Mouse (Mus musculus) cerebellum, adult (tissue): ENCODE measurements around the gene Fcgr4.
"Not testable (repeated sequence)": the region's sequence is repeated elsewhere in the genome, so short reads cannot be mapped to it uniquely, and the experiment has no call there.

Source experiments
- ATAC-seq: cut with Nextera tagmentation; 2 replicates; pipeline ENCODE4 v1.9.2; 2017; ENCODE audit warnings: mild to moderate bottlenecking, moderate library complexity, mixed read lengths; ENCODE audit not compliant: insufficient number of reproducible peaks, low FRiP score, low TSS enrichment

Fcgr4 gene

DNA sequence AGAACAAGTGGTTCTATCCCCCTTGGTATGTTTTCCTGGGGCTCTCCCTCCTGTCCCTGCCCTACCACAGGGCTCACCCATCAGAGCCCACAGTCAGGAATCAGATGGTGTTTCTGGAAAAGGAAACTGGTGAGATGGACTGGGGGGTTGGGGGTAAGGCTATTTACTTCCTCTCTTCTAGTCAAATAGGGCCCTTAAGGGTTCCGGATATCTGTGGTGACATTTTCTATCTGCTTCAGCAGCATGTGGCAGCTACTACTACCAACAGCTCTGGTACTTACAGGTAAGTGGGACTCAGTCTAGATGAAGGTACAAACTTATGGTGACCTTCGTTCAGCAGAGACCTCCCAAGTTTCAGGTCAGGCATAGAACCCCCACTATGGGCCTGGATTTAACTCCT is at the start of gene Fcgr4:
Gene Fcgr4 (plus strand): TSS at position 184 of the 400 bp plus-strand sequence.
- ATAC-seq, result no peak

DNA sequence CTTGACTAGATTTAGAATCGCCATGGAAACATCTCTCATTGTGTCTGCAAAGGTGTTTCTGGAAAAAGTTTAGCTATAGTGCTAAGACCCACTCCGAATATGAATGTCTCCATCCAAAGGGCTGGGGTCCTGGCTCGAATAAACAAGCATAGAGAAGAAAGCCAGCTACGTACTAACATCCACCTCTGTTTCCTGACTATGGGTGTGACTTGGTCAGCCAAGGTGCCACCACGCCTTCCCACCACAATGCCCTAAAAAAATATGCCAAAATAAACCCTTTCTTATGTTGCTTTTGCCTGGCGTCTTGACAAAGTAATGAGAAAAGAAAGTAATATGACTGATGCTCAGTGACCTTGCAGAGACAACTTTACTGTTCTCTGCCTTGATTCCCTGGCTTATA is 46.2 kb upstream of the Fcgr4 start:
- ATAC-seq, result no peak

DNA sequence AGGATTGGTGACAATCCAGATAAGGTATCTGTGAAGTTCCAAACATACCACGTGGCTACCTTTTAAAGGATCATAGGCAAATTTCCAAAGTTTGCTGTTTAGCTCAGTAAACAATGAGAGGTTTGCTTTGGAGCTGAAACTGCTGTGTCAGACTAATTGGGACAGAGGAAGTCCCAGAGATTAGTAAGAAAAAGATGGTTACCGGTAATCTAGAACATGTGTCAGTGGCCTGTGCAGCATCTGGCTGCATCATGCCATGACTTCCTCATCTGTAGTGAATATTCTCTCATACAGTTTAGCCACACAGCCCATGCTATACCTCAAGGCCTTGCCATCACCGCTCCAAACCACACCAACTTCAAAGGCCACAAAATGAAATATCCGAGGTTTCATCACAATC is 45.8 kb upstream of the Fcgr4 start:
- no peak for ATAC-seq

DNA sequence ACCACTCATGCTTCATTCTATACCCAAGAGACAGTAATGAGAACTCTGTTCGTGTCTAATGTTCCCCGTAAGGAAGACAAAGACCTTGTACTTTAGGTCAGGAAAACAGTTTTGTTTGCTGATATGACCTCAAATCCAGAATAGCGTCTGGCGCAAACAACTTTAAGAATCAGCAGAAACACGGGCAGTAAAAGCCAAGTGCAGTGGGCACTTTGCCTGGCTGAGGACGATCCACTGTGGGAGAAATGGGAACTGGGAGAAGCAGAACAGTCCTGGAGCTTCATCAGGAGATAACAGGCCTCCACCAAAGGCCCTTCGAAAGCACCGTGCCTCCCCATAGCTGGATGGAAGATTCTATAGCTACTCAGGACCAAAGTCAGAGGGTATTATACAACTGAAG is 44.5 kb upstream of the Fcgr4 start:
- no peak for ATAC-seq

DNA sequence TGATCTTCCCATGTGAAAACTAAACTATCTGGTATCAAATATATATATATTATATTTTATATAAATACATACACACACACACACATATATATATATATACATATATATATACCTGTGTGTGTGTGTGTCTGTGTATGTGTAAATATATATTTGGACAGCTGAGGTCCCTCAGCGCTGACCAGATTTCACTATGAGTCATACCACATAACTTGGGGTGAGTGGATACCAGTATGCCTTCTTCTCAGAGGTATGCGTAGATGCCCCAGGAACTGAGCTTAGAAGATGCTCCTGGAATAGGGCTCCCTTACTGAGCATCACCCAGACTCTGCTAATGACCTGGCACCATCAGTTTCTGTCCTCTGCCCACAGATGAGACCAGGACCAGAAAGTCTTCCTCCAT is 44.0 kb upstream of the Fcgr4 start:
- ATAC-seq, result no peak

DNA sequence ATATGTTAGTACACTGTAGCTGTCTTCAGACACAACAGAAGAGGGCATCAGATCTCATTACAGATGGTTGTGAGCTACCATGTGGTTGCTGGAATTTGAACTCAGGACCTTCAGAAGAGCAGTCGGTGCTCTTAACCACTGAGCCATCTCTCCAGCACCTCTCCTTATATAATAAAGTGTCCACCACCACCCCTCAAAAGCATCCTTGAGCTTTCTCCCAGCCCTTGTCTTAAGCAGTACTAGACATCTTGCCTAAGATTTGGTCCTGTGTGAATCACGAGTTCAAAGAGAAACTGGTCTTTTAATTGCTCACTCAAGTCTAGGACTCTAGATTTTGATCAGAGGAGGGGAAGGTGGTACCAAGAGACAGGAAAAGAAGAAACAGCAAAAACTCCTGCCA is 43.4 kb upstream of the Fcgr4 start:
- ATAC-seq, result not testable (repeated sequence)

DNA sequence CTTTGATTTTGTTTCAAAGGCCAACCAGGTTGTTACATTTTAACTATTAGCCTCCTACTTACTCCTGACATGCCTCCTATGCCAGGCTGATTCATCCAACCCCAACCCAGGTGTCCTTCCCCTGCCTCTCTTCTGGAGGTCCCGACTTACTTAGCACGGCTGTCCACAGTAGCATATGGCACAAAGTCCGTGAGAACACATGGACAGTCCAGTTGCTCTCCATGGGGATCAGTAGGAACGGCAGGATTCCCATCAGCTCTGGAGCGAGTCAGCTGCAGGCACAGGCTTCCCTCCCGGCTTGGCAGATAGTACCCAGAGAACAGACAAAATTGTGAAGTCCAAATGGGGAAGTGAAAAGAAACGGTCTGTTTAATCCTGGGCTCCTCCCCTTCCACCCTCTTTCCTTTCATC is 43.0 kb upstream of the Fcgr4 start:
- peak; percentile 52; the same call in 1 of the 2 replicates for ATAC-seq

DNA sequence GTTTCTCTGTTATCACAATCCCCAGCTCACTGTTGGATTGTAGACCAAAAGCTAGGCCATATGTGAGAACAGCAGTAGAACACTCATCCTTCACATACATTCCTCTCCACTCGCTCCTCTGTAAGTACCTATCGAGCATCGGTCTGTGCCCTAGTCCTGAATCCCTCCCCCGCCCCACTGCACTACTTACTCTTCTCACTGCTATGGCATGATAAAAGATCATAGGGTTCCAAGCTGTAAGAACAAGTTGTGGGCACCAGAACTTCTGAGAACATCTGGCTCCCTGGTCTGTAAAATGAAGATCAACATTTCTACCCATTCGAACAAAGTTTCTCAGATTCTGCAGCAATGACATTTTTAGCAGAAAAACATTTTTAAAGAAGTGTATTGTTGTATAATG is 42.3 kb upstream of the Fcgr4 start, which contains the start of gene Fcgr2b:
Gene Fcgr2b (minus strand): TSS at position 101 of the 400 bp plus-strand sequence.
- ATAC-seq, result no peak

DNA sequence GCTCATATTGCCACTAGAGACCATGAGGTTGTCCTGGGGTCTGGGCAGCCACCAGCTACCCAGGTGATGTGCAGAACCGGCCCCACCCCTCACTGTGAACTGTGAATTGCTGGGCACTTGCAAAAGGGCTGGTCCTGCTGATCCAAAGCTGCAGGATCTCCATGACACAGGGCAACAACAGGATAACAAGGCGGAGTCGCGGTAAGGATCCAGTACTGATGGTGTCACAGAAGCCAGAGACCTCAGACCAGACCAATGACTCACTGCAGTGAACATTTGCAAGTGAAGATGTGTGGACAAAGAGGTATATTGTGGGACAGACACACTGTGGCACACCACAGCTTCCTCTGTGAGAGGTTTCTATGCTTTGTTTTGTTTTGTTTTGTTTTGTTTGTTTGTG is 40.1 kb upstream of the Fcgr4 start:
- no peak for ATAC-seq

DNA sequence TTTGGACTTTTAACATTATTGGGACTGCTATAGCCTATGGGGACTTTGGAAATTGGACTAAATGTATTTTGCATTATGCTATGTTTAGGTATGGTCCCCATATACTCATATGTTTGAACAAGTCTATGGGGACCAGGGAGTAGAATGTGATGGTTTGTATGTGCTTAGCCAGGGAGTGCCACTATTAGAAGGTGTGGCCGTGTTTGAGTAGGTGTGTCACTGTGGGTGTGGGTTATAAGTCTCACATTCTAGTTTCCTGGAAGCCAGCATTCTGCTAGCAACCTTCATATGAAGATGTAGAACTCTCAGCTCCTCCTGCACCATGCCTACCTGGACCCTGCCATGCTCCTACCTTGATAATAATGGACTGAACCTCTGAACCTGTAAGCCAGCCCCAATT is 37.0 kb upstream of the Fcgr4 start:
- ATAC-seq, result not testable (repeated sequence)

DNA sequence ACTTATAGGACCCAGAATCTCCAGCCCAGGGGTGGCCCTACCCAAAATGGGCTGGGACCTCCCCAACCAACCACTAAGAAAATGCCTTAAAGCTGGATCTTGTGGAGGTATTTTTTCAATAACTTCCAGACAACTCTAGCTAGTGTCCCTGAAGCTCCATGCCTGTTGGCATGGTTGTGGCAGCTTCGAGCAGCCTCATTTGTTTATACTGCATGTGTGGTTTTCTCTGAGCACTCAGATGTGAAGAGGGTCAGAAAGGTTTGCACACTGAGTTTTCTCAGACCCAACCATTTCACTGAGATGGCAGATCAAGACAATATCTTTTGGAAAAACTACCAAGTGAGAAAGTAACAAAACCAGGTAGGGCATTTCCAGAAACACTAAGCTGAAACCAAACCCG is 36.4 kb upstream of the Fcgr4 start:
- ATAC-seq, result no peak

DNA sequence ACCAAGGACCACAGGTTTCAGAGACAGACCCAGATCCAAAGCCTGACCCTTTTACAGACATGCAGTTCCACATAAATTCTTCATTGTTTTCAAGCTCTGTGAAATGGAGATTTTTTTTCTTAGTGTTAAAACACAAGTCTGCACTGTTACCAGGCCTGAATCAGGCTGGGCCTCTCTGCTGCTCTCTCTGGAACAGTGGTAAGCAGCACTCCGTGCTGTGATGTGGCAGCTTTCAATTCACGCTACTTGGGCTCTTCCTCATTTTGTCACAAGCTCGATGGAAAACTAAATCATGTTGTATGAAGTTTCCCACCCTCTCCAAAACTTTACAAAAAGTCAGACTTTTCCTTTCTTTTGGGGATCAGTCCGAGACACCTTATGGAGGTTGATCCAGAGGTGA is 35.7 kb upstream of the Fcgr4 start:
- ATAC-seq, result no peak

DNA sequence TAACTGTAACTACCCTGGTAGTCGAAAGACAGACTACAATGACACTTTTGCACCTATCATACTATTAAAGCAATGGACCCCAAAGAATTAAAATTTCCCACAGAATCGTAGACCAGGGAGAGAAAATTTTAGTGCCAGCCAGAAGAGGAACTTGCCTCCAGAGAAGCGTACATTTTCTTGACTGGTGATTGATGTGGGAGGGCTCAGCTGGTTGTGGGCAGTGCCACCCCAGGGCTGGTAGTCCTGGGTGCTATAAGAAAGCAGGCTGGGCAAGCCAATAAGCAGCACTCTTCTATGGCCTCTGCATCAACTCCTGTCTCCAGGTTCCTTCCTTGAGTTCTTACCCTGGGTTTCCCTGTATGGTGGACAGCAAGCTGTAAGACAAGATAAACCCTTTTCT is 33.6 kb upstream of the Fcgr4 start:
- no peak for ATAC-seq

DNA sequence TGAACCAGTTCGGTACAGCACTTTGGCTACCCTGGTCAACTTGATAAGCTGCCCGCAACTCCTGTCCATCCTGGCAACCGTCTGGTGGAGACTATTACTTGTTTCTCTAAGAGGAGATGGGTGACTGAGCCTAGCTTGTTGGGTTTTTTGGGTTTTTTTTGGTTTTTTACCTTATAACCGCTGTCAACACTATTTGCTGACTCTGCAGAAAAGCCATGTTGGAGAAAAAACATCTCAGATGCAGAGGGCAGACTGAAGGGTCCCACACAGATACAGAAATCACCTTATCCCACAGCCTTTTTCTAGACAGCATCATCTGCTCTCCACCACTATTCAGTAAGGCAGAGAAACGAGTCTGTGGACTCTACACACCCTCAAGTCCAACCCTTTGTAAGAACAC is 32.9 kb upstream of the Fcgr4 start:
- ATAC-seq, result no peak

DNA sequence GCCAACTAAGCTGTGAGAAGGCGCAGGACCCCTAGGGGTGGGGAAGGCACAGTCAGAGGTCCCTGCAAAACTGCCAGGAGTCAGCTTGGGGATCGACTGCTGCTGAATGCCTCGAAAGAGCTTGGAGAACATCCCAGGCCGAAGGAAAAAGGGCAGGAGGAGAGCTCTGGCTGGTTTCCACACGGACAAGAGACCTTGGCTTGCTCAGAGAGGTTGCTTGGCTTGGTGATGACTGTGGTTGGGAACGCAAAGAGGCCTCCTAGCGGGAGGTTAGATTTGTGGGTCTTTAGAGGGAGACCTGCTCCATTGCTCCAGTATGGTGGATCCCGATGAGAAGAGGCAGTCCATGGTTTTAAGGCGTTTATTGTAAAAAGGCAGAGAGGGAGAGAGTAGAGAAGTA is 29.1 kb upstream of the Fcgr4 start:
- no peak for ATAC-seq

DNA sequence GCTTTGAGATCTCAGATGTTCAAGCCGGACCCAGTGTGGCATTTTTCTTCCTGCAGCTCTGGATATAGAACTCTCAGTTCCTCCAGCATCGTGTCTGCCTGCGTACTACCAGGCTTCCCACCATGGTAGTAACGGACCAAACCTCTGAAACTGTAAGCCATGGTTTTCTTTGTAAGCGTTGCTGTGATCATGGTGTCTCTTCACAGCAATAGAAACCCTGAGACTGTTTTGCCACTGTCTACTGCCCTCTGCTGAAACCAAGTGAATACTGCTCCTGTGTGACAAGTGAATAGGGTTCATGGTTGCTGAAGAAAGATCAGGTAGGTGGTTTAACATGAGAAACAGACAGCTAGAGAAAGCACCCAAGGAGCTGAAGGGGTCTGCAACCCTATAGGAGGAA is 26.2 kb upstream of the Fcgr4 start:
- no peak; the same call in 1 of the 2 replicates for ATAC-seq

DNA sequence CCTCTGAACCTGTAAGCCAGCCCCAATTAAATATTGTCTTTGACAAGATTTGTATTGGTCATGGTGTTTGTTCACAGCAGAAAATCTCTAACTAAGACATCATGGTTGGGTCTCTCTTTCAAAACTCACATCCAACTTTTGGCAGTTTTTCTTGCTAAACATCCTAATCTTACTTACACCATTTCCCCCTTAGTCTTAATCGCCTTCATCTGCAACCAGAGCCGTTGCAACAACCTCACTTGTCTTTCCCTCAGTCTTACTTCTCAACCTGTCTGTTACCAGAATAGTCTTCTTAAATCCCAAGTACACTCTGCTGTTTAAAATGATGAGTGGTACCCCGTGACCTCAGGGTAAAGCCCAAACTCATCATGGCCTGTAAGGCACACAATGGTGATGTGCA is 22.7 kb upstream of the Fcgr4 start:
- ATAC-seq, result no peak

DNA sequence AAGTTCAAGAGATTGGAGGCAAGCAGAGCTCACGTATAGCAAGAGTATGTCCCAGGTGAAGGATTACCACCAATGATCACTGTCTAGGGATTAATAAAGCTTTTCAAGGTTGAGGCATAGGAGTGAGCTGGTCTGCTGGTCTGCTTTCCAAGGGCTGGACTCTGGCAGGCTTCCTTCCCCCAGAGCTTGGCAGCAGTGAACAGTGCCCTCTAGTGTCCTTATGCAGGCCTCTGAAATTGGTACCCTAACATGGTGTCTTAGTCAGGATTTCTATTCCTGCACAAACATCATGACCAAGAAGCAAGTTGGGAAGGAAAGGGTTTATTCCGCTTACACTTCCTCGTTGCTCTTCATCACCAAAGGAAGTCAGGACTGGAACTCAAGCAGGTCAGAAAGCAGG is 22.0 kb upstream of the Fcgr4 start:
- no peak for ATAC-seq

DNA sequence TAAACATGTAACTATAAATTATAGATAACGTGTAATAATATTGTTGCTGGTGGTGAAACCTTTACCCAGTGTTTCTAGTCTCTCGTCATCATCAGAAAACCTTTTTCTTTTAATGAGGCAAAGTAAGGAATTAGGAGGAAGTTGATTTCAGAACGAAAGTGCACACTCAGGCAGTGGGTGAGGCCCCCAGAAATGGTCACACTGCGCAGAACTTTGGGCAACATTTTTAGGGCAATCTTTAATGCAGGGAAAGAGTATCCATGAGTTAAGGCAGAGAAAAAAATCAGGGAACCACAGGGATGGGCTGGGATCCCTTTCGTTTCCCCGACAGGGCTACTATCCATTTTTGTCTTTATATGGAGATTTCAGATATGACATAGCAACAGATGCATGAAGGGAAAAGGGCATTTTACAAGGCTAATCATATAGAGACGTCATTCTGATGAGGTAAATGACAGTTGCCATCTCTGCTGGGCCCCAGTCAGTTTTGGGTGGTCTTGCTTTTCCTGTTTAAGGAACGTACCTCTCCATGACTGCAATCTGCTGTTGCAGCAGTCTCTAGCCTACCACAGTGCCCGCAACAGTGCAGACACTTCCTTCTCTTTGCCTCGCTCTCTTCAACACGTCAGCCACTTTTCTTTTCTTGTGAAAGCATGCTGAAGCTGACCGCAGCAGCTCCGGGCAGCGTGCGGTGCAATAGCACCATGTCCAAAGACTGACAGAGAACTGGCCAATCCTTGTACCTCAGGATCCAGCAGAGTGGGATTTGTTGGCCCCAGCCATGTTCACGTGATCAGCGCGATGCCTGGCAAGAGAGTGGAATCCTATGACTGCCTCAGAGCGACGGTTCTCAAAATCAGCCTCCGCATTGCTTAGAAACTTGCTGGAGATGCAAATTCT is 20.7 kb upstream of the Fcgr4 start:
- no peak for ATAC-seq

DNA sequence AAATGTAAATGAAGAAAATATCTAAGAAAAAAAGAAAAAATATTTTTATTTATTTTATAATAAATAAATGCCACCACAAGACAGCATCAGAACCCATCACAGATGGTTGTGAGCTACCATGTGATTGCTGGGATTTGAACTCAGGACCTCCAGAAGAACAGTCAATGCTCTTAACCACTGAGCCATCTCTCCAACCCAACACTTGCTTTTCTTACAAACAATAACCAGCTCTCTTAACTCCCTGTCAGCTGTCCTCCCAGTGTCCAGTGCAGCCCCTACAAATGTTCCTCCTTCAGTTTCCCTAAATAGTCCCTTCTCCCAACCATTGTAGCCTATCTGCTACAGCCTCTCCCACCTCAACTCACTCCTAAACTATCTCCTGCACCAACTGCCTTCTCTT is 18.9 kb upstream of the Fcgr4 start:
- ATAC-seq, result no peak

DNA sequence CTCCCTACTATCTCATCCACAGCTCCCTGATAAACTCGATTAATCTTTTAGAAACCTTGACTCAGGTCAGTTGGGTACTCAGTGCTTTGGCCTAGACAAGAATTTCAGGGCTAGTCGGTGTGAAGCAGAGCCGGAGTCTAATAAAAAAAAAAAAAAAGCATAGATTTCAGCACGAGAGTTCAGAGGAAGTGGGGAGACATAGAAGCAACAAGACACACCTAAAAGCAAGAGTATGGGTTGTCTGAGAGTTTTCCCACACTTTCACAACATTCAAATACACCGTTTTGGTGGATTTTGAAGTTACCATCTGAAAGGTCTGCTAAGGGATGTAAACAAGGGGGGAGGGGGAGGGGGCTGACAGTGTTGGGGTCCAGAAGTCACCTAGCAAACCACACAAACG is 13.6 kb upstream of the Fcgr4 start:
- no peak for ATAC-seq

DNA sequence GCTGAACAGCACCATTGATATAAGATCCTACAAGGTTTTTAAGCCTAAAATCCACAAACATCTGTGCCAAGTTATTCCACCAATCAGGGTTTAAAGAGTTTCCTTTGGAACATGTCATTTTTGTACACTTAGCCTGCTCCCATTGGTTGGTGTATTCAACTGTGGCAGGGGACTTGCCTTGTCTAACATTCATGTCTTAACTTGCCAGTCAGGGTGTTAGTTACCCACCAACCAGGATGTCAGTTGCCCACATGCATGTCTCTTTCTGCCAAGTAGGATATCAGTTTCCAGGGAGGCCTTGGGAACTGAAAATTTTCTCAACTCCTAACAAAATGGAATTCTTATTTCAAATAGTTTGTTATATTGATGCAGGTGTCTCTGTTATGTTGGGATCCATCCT is 13.1 kb upstream of the Fcgr4 start:
- no peak for ATAC-seq
